Mouse (Mus musculus) frontal cortex, adult 2 months (tissue): Measurements from ENCODE around the gene Tnfsf15. TPM values are rescaled to one million over a fixed set of nuclear protein-coding genes. Genes with fewer than 3 reads are reported as not detected.
A peak's percentile ranks its signal among the peaks of the same experiment; 100 is the strongest.

Experiments
- DNase-seq, 2 experiments: peaks; one replicate each; pipeline ENCODE4 v3.0.0; 2022; ENCODE audit warnings: low spot score in 1 of 2; ENCODE audit errors: extremely low spot score in 1 of 2
- polyA plus RNA-seq: library from polyadenylated mRNA; depleted of rRNA; stranded (reverse); fragments of >200 nt; gene quantifications from 2 replicates; pipeline ENCODE4 v1.2.3, GENCODE M21; 2012; rRNA removed

Gene Tnfsf15
- polyA plus RNA-seq, 1 experiment = 0.02 TPM

DNA sequence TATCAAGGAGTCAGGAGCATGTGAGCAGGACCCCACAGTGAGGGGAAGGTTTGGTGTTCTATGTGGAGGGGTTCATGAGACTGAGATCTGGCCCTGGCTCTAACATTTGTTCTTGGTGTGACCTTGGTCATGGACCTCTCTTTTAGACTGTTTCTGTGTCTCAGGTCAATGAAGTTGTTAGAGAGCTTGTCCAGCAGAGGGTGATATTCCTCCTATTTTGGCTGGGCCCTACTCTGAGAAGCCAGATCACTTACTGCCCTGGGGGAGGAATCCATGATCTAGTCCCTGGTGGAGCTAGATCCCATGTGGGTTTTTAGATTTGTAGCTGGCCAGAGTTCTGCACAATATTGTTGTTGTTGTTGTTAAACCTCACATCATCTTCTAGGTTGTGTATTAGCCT is 58.8 kb downstream of the Tnfsf15 start:
- DNase-seq = peak in 1 of 2 experiments; percentile 43

DNA sequence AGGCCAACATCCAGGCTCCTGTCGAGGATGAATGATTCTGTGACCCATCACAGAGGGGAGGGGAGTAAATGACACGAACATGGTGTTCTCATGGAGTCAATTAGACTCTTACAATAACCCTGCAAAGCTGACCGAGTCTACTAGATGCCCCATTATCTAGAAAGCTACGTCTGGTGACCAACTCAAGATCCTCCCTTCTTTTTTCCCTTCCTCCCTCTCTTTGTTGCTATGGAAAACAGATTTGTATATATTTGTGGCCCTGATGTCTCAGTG is 59.7 kb downstream of the Tnfsf15 start:
- no peak for DNase-seq

DNA sequence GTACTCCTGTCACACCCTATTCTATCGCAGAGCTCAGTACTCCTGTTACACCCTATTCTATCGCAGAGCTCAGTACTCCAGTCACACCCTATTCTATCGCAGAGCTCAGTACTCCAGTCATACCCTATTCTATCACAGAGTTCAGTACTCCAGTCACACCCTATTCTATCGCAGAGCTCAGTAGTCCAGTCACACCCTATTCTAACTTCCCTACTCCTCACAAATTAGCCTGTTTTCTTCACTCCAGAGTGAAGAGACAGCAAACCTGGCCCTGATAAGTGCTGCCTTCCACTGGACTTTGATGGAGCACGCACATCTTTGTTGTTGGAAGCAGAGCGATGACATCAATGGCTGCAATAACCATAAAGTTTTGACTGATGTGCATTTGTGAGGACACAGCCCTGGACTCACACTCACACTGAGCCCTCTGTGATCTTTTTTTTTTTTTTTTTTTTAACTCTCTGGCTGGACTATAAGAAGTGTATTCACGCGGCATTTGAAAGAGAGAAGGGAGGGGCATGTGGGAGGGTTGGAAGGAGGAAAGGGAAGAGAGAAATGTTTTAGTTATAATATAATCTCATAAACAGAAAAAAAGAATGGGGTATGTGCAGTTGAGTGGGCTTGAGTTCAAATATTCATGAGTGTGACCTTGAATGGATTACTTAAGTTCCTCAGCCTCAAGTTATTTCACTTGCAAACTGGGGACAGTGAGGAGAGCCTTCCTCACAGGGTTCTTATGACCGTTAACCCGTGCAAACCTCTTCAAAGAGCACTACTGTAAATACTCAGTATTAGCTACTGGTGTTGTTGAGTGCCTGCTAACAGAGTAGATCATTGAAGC is 60.3 kb downstream of the Tnfsf15 start:
- no peak for DNase-seq

DNA sequence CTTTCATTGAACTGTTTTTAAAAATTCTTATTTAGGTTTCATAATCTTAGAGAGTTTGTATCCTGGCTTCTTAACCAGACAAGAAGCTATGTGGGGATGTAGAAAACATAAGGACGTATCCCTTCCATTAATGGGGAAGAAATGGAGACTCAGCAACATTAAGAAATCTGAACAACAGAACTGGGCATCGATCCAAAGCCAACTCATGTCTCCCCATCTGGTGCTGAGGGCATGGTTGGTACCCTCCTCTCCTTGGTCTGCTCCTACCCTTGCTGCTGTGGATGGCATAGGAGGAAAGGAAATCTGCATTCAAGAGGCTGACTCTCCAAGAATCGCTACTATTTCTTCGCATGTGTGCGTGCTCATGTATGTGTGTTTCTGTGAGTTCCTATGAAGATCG is 61.2 kb downstream of the Tnfsf15 start:
- DNase-seq = no peak

DNA sequence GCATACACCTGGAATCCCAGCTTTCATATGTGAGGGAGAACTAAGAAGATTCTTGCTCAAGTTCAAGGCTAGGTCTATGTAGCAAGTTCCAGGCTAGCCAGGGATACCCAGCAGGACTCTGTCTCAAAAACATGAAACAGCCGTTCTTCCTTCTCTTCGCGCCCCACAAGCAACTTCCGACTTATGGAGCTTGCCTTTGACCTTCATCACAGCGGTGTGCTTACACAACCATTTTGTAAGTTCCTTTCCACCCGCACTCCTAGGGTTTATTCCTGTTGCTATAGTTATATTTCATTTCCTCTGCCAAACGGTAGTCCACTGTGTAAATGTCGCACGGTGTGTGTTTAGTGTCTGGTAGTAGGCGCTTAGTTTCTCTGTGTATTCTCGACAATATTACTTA is 61.9 kb downstream of the Tnfsf15 start:
- DNase-seq = no peak

DNA sequence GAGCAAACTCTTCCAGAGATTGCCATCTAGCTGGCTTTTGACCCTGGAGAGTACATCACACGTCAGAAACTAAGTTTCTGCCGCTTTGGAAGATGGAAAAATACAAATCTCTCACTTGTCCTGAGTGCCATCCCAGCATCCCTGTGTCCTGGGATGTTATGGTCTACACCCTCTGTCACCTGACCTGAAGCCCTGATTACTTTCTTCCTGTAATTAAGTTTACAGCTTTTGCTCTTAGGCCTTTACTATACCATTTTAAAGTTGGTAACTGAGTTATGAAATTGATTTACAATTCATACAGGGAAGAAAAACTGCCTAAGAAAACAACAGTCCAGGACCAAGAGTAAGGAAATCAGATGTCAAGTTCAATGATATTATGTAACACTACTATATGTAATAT is 62.5 kb downstream of the Tnfsf15 start:
- DNase-seq = no peak

DNA sequence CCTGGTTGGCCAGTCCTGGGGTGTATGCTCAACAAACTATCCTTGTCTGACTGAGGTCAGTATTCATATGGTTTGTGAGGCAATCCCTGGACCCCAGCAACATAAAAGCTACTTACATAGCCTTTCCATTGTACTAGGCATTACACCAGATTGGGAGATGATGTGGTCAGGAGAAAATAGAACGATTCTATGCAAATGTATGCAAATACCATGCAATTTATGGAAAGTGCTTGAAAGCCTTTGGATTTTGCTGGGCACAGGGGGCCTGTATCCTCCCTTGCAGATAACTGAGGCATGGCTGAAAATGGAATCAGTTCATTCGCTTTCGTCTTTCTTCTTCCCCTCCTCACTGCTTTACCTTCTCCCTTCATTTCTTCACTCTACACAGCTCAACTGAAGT is 63.4 kb downstream of the Tnfsf15 start:
- DNase-seq = no peak

Other genes starting within 250 kb of the Tnfsf15 start
- gene Whrn, start 249.1 kb downstream of the Tnfsf15 start, polyA plus RNA-seq = 38.7 and 44.1 TPM in 2 replicates
- 133 and 138 TPM in 2 replicates for gene Atp6v1g1, start 200.3 kb downstream of the Tnfsf15 start, polyA plus RNA-seq
- 10.3 and 11.6 TPM in 2 replicates for gene Tmem268, start 186.3 kb downstream of the Tnfsf15 start, polyA plus RNA-seq
- not detected in 2 replicates for gene Gm11213, start 139.9 kb downstream of the Tnfsf15 start, polyA plus RNA-seq
- not detected in 2 replicates for gene Tex48, start 122.7 kb downstream of the Tnfsf15 start, polyA plus RNA-seq
- gene Gm11214, start 81.7 kb downstream of the Tnfsf15 start, polyA plus RNA-seq = not detected in 2 replicates
- 0.02 TPM in 1 of 2 replicates, not detected in the other for gene Tnfsf8, start 116.2 kb upstream of the Tnfsf15 start, polyA plus RNA-seq